Mouse (Mus musculus): Measurements from ENCODE around the gene Podxl2. TPM values are rescaled to one million over a fixed set of nuclear protein-coding genes. Genes with fewer than 3 reads are reported as not detected.

Podxl2 gene
- total RNA-seq (2021): 100 to 1,000 TPM; 494 to 504 TPM

DNA sequence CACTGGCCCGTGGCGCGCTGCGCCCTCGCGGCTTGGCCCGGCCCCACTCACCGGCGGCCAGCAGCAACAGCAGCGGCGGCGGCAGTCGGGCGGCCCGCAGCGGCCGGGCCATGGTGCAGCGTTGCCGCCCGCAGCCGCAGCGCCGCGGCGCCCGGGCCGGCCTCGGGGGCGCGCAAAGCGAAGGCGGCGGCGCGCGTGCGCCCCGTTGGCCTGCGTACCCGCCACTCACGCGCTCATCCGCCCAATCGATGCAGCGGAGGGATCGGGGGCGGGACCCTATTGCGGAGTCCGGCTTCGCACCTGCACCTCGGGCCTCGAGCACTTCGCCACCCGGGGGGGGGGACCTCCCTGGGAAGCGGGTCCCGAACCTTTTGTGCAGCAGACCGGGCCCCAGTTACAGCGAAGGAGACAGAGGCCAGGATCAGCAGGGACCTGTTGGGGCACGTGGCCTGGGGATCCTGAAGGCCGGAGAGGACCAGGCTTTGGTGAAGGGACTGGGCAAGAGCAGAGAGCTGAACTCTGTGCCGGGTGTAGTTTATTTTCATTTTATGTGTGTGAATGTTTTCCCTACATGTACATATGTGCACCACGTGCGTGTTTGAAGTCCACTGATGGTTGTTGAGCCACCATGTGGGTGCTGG, at the start of gene Podxl2:
Podxl2 (minus strand) TSS at position 177 of the 641 bp plus-strand sequence.
- peak; percentile 90 for DNase-seq
- intact Hi-C loops (cut with DNase I): no loop called here

GRCm38 (mm10) chr6:88918802-88919201, 44.0 kb upstream of the Podxl2 start:
- intact Hi-C loops (cut with DNase I): no loop called here
- DNase-seq: no peak

- intact Hi-C loops (cut with DNase I): no loop called here
- DNase-seq: peak; percentile 56
These were observed 41.3 kb upstream of the Podxl2 start for GRCm38 (mm10) chr6:88916153-88916552.

DNA sequence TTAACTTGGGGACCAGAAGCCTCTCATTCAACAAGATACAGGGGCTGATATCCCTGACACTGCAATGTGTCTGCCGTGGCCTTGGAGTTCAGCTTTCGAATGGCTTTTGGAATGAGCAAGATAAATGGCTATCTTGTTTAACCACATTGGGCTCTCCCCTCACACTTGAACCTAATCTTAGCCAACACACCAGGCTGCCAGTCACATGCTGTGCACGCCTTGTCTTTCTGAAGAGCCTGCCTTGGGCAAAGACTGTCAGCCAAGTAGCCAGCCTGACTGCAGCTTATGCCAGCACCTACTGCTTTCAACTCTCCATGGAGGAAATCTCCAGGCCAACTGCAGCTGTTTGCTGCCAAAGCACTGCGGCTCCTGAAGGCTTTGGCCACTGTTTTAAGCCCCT, 40.7 kb upstream of the Podxl2 start:
- DNase-seq: peak; percentile 78
- intact Hi-C loops (cut with DNase I): no loop called here

DNA sequence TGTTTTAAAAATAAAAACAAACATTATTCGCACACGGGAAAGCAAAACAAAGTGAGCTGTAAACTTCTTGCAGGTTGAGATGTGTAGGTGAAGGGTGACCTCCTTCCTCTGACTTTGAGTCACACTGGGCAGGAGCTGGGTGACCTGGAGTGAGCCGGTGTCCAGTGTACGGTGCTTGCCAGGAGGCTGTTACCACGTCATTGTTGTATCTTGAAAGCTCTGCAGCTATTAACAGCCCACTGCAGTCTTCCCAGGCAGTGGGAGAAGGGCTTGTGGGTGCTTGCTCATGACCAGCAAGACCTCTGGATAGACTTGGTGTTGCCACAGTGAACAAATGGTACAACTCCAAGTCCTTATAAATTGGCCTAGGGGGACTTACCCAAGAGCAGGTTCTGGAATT, 40.0 kb upstream of the Podxl2 start:
- intact Hi-C loops (cut with DNase I): no loop called here
- DNase-seq: no peak

- no peak for DNase-seq
- intact Hi-C loops (cut with DNase I): no loop called here
These were observed 38.6 kb upstream of the Podxl2 start for GRCm38 (mm10) chr6:88913440-88913839.

GRCm38 (mm10) chr6:88913022-88913421, 38.2 kb upstream of the Podxl2 start:
- intact Hi-C loops (cut with DNase I): no loop called here
- no peak for DNase-seq

GRCm38 (mm10) chr6:88909151-88909550, 34.3 kb upstream of the Podxl2 start:
- no peak for DNase-seq
- intact Hi-C loops (cut with DNase I): no loop called here

DNA sequence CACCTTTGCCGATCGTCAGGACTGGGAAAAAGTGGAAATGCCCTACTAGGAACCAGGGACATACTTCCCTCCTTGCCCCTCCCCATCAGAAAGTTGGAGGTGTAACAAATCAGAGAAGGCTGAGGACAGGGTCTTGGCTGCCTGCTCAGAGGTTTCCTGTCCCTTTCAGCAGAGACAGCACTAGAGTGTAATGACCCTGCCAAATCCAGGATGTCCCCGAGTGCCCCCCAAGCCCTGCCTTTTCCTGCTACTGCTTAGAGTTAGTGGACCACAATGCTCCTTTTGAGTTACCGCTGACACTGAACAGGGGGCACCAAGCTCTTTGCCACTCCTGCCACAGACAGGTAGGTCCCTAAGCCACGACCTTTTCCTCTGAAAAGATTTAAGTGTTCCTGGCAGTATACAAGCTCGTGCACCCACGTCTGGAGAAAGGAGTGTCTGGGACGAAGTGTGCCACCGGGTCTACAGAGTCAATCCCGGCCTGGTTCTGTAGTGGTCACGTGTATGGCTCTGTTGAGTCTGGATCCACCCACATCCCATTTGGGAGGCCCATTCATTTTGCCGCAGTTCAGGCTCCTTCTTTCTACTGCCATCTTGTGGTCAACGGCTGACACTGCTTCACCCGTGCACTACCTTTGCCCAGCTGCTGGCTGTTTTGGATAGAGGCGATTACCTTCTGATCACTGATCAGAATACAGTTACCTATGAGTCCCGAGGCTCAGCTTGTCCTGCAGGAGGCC, 31.7 kb upstream of the Podxl2 start:
- intact Hi-C loops (cut with DNase I): no loop called here
- DNase-seq: peak; percentile 45

DNA sequence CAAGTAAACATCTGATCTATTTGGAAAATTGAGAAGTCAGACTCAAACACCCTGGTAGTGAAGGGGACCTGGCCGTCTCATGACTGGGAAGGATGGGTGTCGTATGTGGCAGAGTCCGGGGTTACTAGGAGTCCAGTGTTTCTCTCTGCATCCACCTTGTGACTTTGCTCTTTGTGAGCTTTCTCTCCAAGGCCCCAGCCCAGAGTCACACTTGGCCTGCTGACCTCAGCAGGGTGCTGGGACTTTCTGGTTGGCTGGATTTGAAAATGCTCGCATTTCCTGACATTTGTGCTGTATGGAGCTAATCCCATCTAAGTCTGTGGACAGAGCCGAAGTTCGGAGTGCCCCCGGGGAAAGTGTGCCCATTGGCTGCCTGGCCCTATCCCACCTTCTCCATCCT, 30.2 kb upstream of the Podxl2 start:
- no peak for DNase-seq
- intact Hi-C loops (cut with DNase I): no loop called here

- DNase-seq: no peak
- intact Hi-C loops (cut with DNase I): no loop called here
These were observed 29.7 kb upstream of the Podxl2 start for GRCm38 (mm10) chr6:88904456-88904974.

DNA sequence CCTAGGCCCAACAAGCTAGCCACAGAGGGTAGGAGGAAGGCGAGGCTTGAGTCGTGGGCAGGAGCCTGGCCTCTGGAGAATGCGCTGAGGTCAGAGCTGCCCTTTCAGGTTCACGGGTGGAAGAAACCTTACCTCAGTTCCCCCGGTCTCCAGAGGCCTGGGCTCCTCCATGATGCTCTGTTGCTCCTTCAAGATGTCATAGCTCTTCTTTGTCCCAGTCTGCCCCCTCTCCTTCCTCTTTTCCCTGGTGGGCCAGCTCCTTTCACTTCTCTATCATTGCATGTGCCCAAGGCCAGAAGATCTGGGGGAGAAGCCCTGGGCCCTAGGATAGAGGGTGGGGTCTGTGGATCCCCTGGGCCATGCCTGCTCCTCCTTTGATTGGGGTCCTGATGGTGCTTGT, 28.9 kb upstream of the Podxl2 start:
- intact Hi-C loops (cut with DNase I): no loop called here
- DNase-seq: no peak

DNA sequence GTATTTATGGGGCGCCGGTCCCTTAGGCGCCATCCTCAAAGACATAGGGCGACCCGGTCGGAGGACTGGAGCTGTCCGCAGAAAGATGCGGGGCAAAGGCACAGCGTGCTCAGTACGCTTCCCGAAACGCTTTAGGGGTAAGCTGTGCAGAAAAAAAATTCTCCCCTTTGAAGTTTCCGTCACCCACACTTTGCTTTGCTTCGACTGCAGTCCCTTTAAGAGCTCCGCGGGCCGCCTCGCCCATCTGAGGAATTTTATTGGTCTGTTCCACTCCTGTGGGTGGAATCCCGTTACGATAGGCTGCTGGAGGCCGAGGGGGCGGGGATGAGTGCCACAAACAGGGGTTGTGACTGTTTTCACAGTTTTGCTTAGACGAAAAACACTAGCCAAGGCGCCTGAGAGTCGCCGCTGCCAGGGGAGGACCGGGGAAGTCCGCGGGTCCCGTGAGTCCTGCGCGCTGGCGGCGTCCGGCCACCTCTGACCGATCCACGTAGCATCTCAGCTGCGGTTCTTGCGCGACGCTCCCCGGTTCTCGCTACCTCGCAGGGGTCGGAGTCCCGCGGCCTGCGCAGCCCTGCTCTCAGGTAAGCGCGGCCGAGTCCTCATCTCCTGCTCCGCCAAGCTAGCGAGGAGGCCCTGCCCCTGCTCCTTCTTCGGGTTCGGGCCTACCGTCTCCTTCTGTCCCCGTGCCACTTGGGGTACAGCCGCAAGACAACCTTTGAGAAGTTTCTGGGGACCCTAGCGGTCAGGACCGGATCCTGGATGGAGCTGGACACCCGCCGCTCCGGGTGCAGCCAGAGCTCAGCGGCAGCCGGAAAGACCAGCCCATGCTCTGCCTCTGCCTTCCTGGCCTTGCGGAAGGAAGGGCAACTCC, 27.3 kb upstream of the Podxl2 start, which contains the start of gene Tpra1:
Tpra1 (plus strand) TSS at position 305 of the 874 bp plus-strand sequence.
- intact Hi-C loops (cut with DNase I): no loop called here
- peak; percentile 95 for DNase-seq

GRCm38 (mm10) chr6:88901471-88901870, 26.6 kb upstream of the Podxl2 start:
- no peak for DNase-seq
- intact Hi-C loops (cut with DNase I): no loop called here

DNA sequence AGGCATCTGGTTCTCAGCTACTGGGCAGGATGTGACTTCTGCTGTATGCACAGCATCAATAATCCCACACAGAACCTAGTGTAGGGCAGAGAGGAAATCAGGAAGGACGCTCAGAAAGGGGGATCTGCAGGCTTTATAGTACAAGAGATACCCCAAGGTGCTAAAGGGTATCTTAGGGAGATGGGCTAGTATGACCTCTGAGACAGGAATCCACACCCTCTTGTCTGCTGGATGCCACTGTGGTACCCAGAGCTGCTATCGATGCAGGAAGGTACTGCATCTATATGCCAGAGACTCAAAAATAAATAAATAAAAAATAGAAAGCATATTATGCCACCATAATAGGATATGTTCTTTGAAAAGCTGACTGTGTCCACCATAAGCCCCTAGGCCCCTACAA, 24.8 kb upstream of the Podxl2 start:
- intact Hi-C loops (cut with DNase I): no loop called here
- no peak for DNase-seq

- intact Hi-C loops (cut with DNase I): no loop called here
- no peak for DNase-seq
These were observed 24.2 kb upstream of the Podxl2 start for GRCm38 (mm10) chr6:88899086-88899485.

DNA sequence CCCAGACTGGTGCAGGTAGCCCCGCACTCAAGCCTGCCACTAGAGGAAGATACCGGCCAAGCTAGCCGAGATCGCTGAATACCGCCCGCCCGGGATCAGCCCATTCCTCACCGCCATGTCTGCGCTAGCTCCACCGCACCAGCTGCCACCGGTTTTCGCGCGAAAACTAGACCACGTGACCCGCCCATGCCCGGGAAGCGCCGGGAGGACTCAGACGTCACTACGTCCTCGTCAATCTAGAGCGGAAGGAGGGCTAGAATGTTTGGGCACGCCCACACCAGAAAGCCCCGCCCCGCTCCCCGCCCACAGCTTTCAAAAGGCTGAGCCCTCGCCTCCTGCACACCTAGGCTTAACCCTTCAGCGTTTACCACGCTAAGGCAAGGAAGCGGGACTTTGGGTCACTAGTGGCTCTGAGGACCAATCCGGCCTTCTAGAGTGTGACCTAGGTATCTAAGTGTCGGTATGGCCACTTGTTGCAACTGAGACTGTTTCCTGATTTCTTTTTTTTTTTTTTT, 23.7 kb upstream of the Podxl2 start, which contains the start of gene Mcm2:
Mcm2 (minus strand) TSS at position 247 of the 515 bp plus-strand sequence.
- peak; percentile 95 for DNase-seq
- intact Hi-C loops (cut with DNase I): no loop called here

GRCm38 (mm10) chr6:88897246-88897645, 22.4 kb upstream of the Podxl2 start:
- DNase-seq: no peak
- intact Hi-C loops (cut with DNase I): no loop called here

GRCm38 (mm10) chr6:88895943-88896342, 21.1 kb upstream of the Podxl2 start:
- DNase-seq: no peak
- intact Hi-C loops (cut with DNase I): no loop called here

DNA sequence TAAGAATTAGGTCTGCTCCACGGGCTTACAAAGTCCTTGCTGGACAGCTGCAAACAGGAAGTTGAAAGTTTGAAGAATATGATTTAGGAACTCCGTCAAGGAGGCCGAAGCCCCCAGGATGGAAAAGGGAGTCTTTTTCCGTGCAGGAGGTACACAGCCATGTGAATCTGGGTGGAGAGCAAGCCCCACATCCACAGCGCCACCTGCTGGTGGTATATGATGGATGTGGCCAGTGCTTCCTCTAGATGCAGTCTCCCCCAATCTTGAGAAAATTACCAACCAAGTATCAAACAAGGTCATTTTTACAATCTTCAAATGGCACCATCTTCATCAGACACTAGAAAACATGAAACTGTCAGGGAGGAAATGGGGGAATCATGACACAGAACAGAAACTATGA, 18.7 kb upstream of the Podxl2 start:
- peak; percentile 76 for DNase-seq
- intact Hi-C loops (cut with DNase I): no loop called here

GRCm38 (mm10) chr6:88890832-88891231, 16.0 kb upstream of the Podxl2 start:
- intact Hi-C loops (cut with DNase I): no loop called here
- no peak for DNase-seq
